Mouse (Mus musculus) adipocyte (in vitro differentiated cells): ENCODE measurements around the gene Ptgds.

Experiments used
- DNase-seq: peaks from one replicate; pipeline ENCODE4 v3.0.0-alpha.2; 2016; ENCODE audit warnings: low spot score

Ptgds gene

DNA sequence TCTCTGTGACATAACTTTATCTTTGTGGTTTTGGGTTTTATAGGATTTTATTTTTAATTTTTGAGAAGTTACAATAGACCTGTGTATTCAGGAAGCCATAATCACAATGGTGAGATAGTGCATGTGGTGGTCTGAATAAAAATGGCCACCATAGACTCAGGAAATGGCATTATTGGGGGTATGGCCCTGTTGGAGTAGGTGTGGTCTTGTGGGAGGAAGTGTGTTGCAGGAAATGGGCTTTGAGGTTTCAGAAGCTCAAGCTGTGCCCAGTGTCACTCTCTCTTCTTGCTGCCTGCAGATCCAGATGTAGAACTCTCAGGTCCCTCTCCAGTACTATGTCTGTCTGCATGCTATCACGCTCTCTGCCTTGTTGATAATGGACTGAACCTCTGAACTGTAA lies 10.7 kb upstream of the Ptgds start:
- no peak for DNase-seq

DNA sequence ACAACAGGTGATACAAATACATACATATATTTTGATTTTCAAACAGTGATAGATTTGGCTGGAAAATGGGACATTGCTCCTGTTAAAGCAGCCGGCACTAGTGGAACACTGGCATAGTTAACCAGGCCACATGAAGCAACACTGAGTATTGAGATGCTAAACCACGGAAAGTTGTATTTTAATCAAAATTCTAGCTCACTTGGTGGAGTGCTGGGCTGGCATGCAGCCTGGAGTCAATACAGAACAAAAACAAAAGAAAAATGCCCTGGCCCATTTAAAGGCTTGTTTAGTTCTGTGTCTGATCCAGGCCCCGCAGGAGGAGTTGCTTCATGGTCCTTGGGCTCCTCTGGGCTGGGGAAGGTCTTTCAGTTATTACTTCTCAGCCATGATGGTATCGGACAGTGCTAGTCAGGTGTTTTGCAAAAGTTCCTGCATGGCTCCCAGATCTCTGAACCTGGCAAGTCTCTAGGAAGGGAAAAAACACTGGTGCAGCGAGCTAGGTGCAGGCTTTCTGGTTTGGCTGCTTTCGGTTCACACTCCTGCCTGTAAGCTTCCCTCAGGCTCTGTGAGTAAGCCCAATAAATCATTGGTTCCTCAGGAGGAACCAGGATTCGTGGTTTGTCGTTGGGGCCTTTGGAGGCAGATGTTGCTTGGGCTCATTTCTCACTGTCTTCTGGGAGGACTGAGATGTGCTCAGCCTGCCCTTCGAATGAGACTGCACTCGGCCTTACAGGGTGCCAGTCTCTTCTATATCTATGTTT lies 9.9 kb upstream of the Ptgds start:
- DNase-seq = no peak

GRCm38 (mm10) chr2:25477967-25478675 lies 8.3 kb upstream of the Ptgds start:
- DNase-seq = peak; percentile 64

- no peak for DNase-seq
Measured at GRCm38 (mm10) chr2:25477541-25477940, 7.7 kb upstream of the Ptgds start.

DNA sequence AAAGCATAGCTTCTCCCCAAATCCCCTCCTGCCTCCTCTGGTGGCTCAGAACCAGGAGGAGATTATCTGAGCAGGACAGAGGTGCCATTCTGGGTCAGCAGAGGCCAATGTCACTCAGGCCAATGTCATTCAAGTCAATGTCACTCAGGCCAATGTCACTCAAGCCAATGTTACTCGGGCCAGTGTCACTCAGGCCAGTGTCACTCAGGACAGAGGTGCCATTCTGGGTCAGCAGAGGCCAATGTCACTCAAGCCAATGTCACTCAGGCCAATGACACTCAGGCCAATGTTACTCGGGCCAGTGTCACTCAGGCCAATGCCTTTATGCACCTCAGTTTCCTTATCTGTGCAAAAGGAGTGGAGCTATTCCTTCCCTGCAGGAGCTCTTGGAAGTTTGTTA lies 2.7 kb upstream of the Ptgds start:
- DNase-seq = no peak

- no peak for DNase-seq
Measured at GRCm38 (mm10) chr2:25468962-25469915, 607 bp downstream of the Ptgds start.

DNA sequence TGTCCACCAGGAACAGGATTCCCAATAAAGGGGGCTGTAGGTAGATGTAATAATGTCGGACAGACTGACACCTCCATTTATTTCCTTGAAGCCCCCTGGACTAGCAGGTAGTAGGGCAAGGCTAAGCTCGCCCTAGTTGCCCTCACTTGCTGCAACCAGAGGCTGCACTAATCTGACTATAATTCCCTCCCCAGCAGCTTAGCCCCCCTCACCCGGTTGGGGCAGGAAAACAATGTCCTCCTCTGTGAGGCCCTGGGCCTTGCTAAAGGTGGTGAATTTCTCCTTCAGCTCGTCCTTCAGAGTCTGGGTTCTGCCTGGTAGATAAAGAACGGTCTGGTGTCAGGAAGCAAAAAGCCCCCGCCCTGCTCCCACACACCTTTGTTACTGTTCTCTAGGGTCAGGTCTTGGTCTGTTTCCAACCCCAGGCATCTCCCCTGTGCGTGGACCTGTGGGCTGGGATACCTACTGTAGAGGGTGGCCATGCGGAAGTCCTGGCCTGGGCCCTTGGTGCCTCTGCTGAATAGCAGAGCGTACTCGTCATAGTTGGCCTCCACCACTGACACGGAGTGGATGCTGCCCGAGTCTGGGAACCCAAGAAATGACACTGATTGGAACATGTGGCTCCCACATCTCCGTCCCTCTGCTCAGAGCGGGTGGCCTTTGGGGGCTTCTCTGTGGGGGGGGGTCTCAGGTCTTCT lies 2.1 kb downstream of the Ptgds start:
- no peak for DNase-seq

GRCm38 (mm10) chr2:25465816-25466635 lies 3.8 kb downstream of the Ptgds start:
- no peak for DNase-seq

DNA sequence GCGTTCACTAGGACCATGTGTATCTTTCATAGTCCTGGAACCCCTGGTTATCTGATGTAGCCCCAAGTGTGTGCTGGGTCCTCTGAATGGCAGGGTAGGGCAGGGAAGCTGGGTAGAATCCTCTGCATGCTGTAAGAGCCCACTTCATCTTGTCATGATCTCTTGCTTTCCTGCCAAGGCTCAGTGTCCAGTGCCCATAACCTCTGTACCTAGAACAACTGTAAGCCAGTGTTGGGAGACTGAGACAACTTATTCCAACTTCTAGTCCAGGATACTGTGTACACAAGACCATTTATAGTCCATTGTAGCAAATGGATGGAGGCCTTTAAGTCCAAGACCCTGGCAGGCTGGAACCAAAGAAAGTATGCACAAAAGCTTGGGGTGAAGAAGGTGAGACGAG lies 4.6 kb downstream of the Ptgds start:
- DNase-seq = peak; percentile 69

DNA sequence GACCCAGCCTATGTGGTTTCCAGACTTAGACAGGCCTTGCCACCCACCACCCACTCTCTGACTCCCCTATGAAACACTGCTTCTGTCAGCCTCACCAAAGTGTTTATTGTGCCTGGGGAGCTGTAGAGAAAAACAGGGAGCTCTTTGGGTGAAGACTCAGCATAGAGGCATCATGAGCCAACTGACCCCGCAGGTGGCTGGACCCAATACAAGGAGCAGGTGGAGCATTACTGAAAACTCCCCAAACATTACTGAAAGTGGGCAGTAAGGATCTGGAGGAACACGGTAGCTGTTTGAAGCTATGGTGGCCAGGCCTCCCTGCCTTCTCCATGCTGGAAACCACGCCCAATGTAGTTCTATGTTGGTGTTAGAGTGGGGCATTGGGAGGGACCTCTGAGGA lies 6.2 kb downstream of the Ptgds start:
- no peak for DNase-seq

- DNase-seq = no peak
Measured at GRCm38 (mm10) chr2:25461407-25461806, 8.4 kb downstream of the Ptgds start.

DNA sequence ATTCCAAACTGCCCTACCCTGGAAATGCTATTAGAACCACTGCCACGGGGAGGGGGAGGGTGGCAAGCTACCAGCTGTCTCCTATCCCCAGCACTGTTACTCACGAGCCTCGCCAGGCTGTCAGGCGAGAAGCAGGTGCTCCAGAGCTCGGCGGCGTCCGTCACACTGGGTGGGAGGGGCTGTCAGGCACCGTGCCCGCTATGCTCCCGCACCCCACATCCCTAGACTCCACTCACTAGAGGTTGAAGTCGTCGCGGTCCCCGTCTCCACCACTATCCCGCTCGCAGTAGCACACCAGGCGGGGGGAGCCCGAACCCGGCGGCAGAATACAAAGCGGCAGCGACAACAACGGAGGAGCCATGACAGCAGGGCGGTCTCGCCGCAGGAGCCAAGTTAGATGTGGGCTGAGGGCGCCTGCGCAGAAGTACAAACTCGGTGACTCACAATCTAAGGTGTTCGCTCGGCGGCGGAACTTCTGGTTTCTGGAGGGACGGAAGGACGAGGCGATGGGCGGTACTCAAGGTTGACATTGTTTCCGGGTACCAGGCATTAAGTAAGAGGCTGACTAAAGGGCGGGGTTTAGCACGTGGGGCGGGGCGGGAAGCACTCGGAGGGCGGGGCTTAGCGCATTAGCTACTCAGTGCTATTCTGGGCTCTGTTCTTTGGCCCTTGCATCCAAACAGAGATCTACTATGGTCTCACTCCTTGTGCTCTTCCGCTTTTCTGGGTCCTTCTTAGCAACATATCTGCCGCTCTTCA lies 9.1 kb downstream of the Ptgds start, which contains the start of gene Paxx:
Paxx (minus strand) TSS at position 544 of the 759 bp plus-strand sequence.
- peak; percentile 96 for DNase-seq

DNA sequence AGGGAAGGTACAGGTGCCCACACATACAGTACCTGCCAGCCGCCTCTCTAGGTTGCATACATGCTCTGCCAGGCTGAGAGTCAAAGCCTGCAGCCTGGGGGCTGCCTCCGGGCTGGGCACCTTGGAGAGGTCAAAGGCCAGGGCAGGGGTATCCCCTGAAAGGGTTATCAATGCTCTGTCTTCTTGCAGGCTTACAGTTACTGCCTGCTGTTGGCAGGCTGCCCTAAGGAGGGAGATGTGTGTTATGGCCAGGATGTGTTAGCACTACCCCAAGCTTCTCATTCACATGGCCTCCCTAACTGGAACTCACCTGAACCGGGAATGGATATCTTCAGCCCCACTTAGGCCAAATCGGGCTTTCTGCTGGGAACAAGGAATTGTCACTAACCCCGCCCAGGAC lies 9.7 kb downstream of the Ptgds start:
- DNase-seq = no peak

- peak; percentile 38 for DNase-seq
Measured at GRCm38 (mm10) chr2:25458911-25459310, 10.9 kb downstream of the Ptgds start.

GRCm38 (mm10) chr2:25457022-25457896 lies 12.6 kb downstream of the Ptgds start:
- no peak for DNase-seq

DNA sequence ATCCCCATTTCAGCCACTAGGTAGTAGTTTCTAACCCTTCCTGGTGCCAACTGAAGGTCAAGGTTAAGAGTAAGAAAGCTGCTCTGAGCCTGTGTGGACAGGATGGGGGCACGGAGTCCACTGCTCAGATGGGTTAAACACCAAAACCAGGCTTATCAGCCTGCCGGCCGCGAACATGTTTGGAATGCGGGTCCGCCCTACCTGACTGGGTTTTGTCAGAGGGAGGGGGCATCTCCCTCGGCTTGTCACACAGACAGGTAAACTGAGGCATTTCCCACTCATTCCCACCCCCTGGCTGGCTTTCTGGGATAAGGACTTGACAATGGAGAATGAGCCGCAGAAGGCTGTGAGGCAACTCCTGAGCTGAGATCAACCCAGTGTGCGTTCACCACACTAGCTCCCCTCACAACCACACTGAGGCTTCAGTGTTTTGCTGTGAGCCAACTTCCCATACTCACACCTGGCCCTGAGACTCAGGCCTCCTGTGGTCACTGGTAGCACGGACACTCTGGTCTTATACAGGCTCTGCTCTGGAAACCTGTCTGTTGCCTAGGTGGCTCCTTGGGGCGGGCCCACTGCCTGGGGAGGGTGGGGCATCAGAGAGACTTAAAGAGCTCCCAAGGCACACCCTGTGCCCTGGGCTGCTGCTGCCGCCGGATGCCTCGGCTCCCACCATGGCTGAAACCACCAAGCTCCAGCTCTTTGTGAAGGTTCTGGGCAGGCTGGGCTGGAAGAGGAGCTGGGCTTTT lies 13.5 kb downstream of the Ptgds start, which contains the start of gene Clic3:
Clic3 (plus strand) TSS at position 634 of the 749 bp plus-strand sequence.
- no peak for DNase-seq

DNA sequence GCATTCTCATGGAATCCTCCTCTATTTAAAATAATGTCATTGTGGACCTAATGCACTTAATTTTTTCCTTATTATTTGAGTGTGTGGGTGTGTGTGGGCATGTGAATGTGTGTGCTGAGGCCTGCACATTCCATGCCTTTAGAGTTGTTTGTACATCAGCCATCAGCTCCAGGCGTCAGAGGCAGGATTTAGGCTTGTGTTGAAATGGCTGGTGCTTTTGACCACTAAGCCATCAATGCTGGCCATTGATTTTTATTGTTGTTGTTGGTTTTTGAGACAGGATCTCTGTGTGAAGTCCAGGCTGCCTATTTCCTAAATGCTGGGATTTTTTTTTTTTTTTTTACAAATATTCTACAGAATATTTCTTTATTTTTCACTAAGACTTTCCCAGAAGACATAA lies 16.9 kb downstream of the Ptgds start:
- DNase-seq = no peak
